Mouse (Mus musculus) hindbrain, postnatal 0 days (tissue): Measurements from ENCODE around the gene Serpina3k. TPM values are rescaled to one million over a fixed set of nuclear protein-coding genes. Genes with fewer than 3 reads are reported as not detected.
"Not testable (repeated sequence)": the region's sequence is repeated elsewhere in the genome, so short reads cannot be mapped to it uniquely, and the experiment has no call there.

Experiments
- ATAC-seq: fragments of 200-750 bp; cut with Nextera tagmentation; 2 replicates; pipeline ENCODE4 v1.8.0; 2017; ENCODE audit warnings: mild to moderate bottlenecking, moderate TSS enrichment, moderate library complexity
- DNase-seq: peaks from one replicate; pipeline ENCODE4 v3.0.0-alpha.2; 2015; ENCODE audit warnings: low spot score
- H3K27ac ChIP-seq: fragments of 300-500 bp; sonication (generic); 2 replicates; pipeline ENCODE4 v1.5.1; 2014; ENCODE audit warnings: mild to moderate bottlenecking
- H3K27me3 ChIP-seq: fragments of 300-500 bp; sonication (generic); 2 replicates; pipeline ENCODE4 v1.6.1; 2014; ENCODE audit warnings: low read length, mixed read lengths; ENCODE audit not compliant: insufficient read depth
- H3K36me3 ChIP-seq: fragments of 300-500 bp; sonication (generic); 2 replicates; pipeline ENCODE4 v1.6.1; 2014; ENCODE audit warnings: low read length, mixed read lengths; ENCODE audit not compliant: insufficient read depth
- H3K4me1 ChIP-seq: fragments of 300-500 bp; sonication (generic); 2 replicates; pipeline ENCODE4 v1.6.1; 2014; ENCODE audit warnings: antibody characterized with exemption, low read length, mixed read lengths; ENCODE audit not compliant: insufficient read depth
- H3K4me2 ChIP-seq: fragments of 300-500 bp; sonication (generic); 2 replicates; pipeline ENCODE4 v1.6.1; 2014; ENCODE audit warnings: low read depth, mild to moderate bottlenecking, low read length, moderate library complexity, mixed read lengths
- H3K4me3 ChIP-seq: fragments of 300-500 bp; sonication (generic); 2 replicates; pipeline ENCODE4 v1.5.1; 2014; ENCODE audit warnings: low read length
- H3K9ac ChIP-seq: fragments of 300-500 bp; sonication (generic); replicated peaks from 2 replicates; pipeline ENCODE4 v1.6.1; 2014; ENCODE audit warnings: mild to moderate bottlenecking, low read length, moderate library complexity, mixed read lengths
- H3K9me3 ChIP-seq: fragments of 300-500 bp; sonication (generic); 2 replicates; pipeline ENCODE4 v1.6.1; 2016; ENCODE audit warnings: low read length, mixed read lengths
- CTCF ChIP-seq: IDR thresholded peaks from 2 replicates; pipeline ENCODE4 v1.5.1; 2016; ENCODE audit warnings: antibody characterized with exemption, control low read depth, low read depth
- WGBS: fragments of 180-500 bp; shearing (Covaris S2); extraction: QIAGEN DNeasy Blood & Tissue Kit; methylation state at CpG from one replicate; pipeline ENCODE4 v1.1.7; 2014; 5-methylcytosine and 5-hydroxymethylcytosine counted together
- polyA plus RNA-seq: library from polyadenylated mRNA; unstranded; fragments of >200 nt; fragmentation: Nextera tagmentation; extraction: Ambion mirVana; gene quantifications from 2 replicates; pipeline ENCODE4 v1.2.1, GENCODE M21; 2015
- total RNA-seq: library from RNA; depleted of rRNA; stranded (reverse); fragments of >200 nt; gene quantifications from 2 replicates; pipeline ENCODE4 v1.2.3, GENCODE M21; 2014; rRNA removed

Serpina3k gene
- total and polyA plus RNA-seq, 2 experiments from 2014 or later, result not detected

DNA sequence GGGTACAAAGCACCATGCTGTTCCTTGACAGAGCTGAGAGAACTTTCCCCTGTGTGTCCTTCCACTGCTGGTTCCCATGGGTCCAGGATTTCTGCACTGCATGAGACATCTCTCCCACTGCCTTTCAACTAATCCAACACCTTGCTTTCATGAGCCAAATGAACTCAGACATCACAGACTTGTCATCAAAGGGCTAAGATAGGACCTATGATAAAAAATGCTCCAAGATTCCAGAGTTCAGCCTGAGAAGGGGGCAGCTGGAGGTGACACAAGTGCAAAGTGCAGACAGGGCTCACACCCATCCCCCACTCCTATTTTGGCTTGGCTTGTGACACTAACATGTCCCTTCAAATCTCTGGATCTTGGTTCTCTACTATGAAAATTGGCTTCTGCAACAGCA, 50.2 kb downstream of the Serpina3k start:
- no peaks in the 10 kb centered on the region for H3K9me3 ChIP-seq
- no peaks in the 10 kb centered on the region for H3K27me3 ChIP-seq
- no peak overlapping the region for H3K9ac ChIP-seq
- no peak overlapping the region for H3K4me2 ChIP-seq
- no peak for TF ChIP-seq CTCF
- H3K4me1 ChIP-seq, result no peaks in the 10 kb centered on the region
- ATAC-seq, result no peak
- no peak overlapping the region for H3K27ac ChIP-seq
- H3K36me3 ChIP-seq, result no peaks in the 10 kb centered on the region
- no peak for DNase-seq
- H3K4me3 ChIP-seq, result no peak overlapping the region

DNA sequence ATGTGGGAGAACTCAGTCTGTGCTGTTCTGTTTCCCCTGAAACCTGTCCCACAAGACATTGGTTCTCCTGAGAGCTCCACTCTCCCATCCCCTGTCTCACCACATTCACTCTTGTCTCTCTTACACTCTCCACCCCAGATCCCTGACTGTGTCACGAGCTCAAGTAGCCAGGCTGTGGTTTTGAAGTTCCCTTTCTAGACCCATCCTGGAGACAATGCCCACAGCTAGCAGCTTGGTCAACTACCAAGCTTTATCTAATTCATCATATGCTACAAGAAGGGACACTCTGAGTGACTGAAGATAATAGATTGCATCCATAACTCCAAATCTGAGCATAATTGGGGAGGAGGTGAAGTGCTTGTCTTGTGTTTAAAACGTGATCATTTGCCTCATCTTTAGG, 52.8 kb downstream of the Serpina3k start:
- not testable (repeated sequence) for H3K9me3 ChIP-seq, ATAC-seq, H3K27me3 ChIP-seq, H3K9ac ChIP-seq, H3K27ac ChIP-seq, H3K4me3 ChIP-seq, H3K4me1 ChIP-seq, H3K36me3 ChIP-seq, DNase-seq, H3K4me2 ChIP-seq
- WGBS, result 77% methylated on average over 2 of the region's 2 CpGs

Other genes with a start within 250 kb of the Serpina3k start
- 0.21 TPM in 1 of 2 replicates, not detected in the other for gene Serpina5, start 237.4 kb upstream of the Serpina3k start, total RNA-seq
- gene Serpina5, start 237.4 kb upstream of the Serpina3k start, polyA plus RNA-seq, result not detected in 2 replicates
- not detected in 2 replicates for gene Serpina3a, start 225.8 kb upstream of the Serpina3k start, total RNA-seq
- gene Serpina3a, start 225.8 kb upstream of the Serpina3k start, polyA plus RNA-seq, result not detected in 2 replicates
- not detected in 2 replicates for gene Serpina3b, start 210.5 kb upstream of the Serpina3k start, total RNA-seq
- not detected in 2 replicates for gene Serpina3b, start 210.5 kb upstream of the Serpina3k start, polyA plus RNA-seq
- not detected in 2 replicates for gene Serpina3c, start 184.6 kb upstream of the Serpina3k start, total RNA-seq
- gene Serpina3c, start 184.6 kb upstream of the Serpina3k start, polyA plus RNA-seq, result 0.08 and 0.09 TPM in 2 replicates
- gene Serpina3f, start 123.9 kb upstream of the Serpina3k start, total RNA-seq, result 0.43 TPM in 1 of 2 replicates, not detected in the other
- 0.09 TPM in 2 replicates for gene Serpina3f, start 123.9 kb upstream of the Serpina3k start, polyA plus RNA-seq
- 0.68 and 0.78 TPM in 2 replicates for gene Serpina3g, start 102.2 kb upstream of the Serpina3k start, total RNA-seq
- gene Serpina3g, start 102.2 kb upstream of the Serpina3k start, polyA plus RNA-seq, result 1.1 and 1.7 TPM in 2 replicates
- 1.6 TPM in 1 of 2 replicates, not detected in the other for gene Serpina3i, start 75.4 kb upstream of the Serpina3k start, total RNA-seq
- not detected in 2 replicates for gene Serpina3i, start 75.4 kb upstream of the Serpina3k start, polyA plus RNA-seq
- gene Serpina3j, start 23.9 kb upstream of the Serpina3k start, total RNA-seq, result not detected in 2 replicates
- not detected in 2 replicates for gene Serpina3j, start 23.9 kb upstream of the Serpina3k start, polyA plus RNA-seq
- not detected in 2 replicates for gene Serpina3m, start within 50 bp of the Serpina3k start, total RNA-seq
- gene Serpina3m, start within 50 bp of the Serpina3k start, polyA plus RNA-seq, result not detected in 2 replicates
- gene Serpina3n, start 68.2 kb downstream of the Serpina3k start, total RNA-seq, result 12.1 and 14.8 TPM in 2 replicates
- gene Serpina3n, start 68.2 kb downstream of the Serpina3k start, polyA plus RNA-seq, result 6.7 and 8.5 TPM in 2 replicates
- not detected in 2 replicates for gene Gsc, start 134.8 kb downstream of the Serpina3k start, total RNA-seq
- not detected in 2 replicates for gene Gsc, start 134.8 kb downstream of the Serpina3k start, polyA plus RNA-seq